Mouse (Mus musculus) c-Kit-negative CD71-positive TER-119-positive erythroid progenitor cells, embryonic 14.5 days (primary cell): ENCODE measurements around the gene Rnf181.

ENCODE experiments used
- DNase-seq: peaks from one replicate; pipeline ENCODE4 v3.0.0-alpha.2; 2013; ENCODE audit warnings: low read depth, low spot score

Gene Rnf181

GRCm38 (mm10) chr6:72366844-72367443, at the start of gene Rnf181:
Gene Rnf181, minus strand, starts transcription at chr6:72366956.
- DNase-seq, result no peak

GRCm38 (mm10) chr6:72415964-72416772, 49.4 kb upstream of the Rnf181 start:
- DNase-seq, result no peak

DNA sequence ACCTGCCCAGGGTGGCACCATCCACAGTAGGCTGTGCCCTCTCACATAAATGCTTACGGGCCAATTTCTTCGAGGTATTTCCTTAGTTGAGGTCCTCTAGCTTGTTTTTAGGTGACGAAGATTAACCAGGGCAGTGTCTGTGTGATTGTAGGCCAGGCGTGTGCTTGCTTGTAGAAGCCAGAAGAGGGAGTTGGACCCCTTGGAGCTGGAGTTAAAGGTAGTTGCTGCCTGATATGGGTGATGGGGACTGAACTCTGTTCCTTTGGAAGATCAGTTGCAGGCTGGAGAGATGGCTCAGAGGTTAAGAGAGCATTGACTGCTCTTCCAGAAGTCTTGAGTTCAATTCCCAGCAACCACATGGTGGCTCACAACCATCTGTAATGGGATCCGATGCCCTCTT, 48.4 kb upstream of the Rnf181 start:
- no peak for DNase-seq

DNA sequence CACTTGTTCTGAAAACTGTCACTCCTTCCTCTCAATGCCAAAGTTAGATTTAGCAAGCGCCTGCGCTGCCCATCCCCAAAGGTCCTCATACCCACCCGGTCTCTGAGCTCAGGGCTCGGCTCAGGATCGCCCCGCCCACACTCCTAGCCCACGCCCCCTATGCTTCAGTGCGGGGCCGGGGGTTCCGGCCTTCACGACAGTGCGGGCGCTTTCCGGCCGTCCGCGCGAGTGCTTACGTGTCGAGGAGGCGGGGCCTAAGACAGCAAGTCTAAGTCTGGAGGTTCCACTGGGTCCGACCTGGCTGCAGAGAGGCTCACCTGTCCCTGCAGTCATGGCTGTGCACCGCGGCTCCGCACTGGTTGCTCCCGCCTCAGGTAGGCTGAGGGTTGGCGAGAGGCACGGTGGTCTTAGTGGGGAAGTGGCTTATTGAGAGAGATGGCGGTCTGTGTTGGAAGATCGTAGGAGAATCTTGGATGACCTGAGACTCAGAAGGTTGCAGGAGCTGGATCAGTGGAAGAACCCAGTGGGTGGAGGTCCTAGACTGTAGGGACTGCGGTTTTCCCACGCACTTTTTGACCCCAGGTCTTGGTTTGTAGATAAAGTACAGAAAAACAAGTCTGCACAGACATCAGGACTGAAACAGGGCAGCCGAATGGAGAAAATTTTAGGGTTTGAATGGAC, 47.5 kb upstream of the Rnf181 start, which contains the start of gene Ggcx:
TSS of gene Ggcx (plus strand) at position 233 of the 681 bp plus-strand sequence.
- peak; percentile 77 for DNase-seq

GRCm38 (mm10) chr6:72410518-72410917, 43.8 kb upstream of the Rnf181 start:
- no peak for DNase-seq

DNA sequence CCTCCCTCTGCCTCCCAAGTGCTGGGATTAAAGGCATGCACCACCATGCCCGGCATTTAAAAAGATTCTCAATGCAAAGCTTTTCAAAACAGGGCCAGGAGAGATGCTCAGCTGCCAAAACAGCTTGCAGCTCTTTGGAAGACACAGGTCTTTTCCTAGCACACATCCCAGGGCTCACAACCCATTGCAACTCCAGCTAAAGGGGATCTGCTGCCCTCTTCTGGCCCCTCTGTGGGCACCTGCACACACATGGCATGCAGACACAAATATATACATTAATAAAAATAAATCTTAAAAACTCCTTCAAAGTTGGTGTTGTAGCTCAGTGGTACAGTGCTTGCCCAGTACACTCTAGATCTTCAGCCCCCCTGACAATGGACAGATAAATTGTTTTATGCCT, 43.2 kb upstream of the Rnf181 start:
- DNase-seq, result no peak

GRCm38 (mm10) chr6:72409567-72409966, 42.8 kb upstream of the Rnf181 start:
- peak; percentile 73 for DNase-seq

DNA sequence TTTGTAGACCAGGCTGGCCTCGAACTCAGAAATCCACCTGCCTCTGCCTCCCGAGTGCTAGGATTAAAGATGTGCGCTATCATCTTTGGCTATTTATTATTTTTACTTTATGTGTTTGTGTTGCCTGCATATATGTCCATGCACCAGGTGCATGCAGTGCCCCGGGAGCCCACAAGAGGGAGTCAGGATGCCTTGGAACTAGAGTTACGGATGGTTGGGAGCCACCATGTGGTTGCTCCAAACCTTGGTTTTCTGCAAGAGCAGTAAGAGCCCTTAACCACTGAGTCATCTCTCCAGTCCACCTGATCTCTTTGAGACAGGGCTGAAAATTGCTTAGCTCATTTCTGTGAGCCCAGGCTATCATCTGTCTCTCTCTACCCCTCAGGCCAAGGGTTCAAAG, 40.4 kb upstream of the Rnf181 start:
- DNase-seq, result peak; percentile 76

DNA sequence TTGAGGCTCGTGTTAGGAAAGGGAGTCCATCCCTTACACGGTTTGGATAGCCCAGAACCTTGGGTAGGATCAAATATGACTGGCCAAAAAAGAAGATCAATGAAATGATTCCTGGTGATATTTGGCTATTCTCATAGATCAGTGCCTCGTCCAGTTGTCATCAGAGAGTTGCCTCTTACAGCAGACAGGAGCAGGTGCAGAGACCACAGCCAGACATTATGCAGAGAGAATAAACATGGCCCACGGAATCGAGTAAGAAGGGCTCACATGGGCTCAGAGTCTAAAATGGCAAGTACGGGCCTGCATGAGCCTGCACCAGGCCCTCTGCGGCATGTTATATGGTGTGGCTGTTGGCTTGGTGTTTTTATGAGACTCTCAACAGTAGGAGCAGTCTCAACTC, 38.6 kb upstream of the Rnf181 start:
- no peak for DNase-seq

GRCm38 (mm10) chr6:72401875-72402274, 35.1 kb upstream of the Rnf181 start:
- peak; percentile 70 for DNase-seq

DNA sequence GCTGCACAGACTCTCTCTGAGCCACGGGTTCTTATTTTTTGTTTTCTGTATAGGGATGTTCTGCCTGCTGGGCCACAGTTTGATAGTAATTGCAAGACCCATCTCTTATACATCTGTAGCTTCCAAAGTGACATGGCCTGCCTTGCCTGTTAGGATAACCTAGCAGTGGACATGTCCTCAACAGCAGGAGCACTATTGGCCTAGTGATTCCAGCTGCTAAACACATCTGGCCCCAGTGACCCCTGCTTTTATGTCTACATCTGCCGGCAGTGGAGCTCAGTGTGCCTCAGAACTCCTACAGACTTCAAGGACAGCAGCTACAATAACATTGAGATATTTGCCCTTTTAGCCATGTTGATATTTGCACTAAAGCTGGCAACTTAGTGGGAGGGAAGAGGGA, 33.2 kb upstream of the Rnf181 start:
- DNase-seq, result no peak

DNA sequence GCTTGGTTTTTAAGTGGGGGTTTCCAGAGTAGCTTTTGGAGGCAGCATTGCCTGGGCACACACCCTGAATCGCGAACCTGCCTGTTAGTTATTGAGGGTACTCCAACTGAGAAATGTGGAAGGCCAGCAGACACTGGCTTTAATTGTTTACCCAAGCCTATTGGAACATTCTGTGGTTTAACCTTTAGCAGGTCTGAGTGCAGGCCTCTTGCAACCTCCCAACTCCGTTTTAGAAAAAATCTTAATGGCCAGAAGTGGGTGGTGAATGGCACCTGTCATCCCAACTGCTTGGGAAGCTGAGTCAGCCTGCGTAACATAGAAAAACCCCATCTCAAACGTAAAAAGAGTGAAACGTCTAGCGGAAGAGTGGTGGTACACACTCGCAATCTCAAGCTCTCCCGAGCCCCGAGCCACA, 30.1 kb upstream of the Rnf181 start:
- DNase-seq, result no peak

GRCm38 (mm10) chr6:72392341-72392740, 25.6 kb upstream of the Rnf181 start:
- no peak for DNase-seq

DNA sequence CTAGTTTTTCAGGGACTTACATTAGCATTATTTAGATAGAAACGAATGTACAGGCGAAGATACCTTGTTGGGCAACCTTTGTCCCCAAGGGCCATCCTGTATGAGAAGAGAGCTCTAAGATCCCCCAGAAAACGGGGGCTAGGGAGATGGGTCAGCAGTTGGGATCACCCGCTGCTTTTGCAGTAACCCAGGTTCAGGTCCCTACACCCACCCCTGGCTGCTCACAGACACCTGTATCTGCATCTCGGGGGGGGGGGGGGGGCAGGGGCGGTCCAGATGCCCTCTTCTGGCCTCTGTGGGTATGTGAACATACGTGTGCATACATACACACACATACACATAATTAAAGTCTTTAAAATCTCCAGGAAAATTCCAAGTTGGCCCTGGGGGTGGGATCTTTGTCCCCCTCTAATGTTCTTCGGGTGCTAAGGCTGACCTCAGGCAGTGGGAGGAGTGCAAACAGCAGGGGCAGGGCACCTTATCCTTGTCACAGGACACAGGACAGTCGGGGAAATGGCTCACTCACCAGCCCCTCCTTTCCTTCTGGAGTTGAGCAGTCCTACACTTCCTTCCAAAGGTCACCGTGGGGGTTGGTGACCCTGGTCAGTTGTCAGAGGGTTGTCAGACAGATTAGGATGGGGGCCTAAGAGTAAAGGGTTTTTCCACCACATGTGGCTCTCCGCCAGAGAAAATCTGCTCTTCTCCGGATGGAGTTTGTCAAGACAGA, 24.2 kb upstream of the Rnf181 start:
- peak; percentile 58 for DNase-seq

GRCm38 (mm10) chr6:72389941-72390771, 23.4 kb upstream of the Rnf181 start, which contains the start of gene Vamp8:
Gene Vamp8, minus strand, starts transcription at chr6:72390703.
- peak; percentile 50 for DNase-seq

- DNase-seq, result peak; percentile 75
Measured at GRCm38 (mm10) chr6:72389471-72389940, 22.8 kb upstream of the Rnf181 start.

DNA sequence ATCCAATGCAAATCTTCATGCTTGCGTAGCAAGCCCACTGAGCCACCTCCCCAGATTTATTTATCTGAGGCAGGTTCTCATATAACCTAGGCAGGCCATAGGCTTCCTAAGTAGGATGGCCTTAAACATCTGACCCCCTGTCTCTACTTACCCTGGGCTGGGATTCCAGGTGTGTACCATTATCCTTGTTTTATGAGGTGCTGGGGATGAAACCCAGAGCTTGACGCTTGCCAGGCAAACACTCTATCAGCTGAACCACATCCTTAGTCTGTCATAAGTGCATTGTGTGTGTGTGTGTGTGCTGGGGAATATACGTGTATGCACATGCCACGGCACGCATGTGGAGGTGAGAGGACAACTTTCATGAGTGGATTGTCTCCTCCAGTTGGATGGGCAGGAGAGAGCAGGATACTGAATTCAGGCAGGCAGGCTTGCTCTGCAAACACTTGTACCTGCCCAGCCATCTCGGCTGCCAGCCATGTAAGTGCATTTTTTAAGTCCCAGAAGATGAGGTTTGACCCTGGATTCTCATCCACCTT, 22.1 kb upstream of the Rnf181 start:
- no peak for DNase-seq

- no peak for DNase-seq
Measured at GRCm38 (mm10) chr6:72388266-72388665, 21.5 kb upstream of the Rnf181 start.

DNA sequence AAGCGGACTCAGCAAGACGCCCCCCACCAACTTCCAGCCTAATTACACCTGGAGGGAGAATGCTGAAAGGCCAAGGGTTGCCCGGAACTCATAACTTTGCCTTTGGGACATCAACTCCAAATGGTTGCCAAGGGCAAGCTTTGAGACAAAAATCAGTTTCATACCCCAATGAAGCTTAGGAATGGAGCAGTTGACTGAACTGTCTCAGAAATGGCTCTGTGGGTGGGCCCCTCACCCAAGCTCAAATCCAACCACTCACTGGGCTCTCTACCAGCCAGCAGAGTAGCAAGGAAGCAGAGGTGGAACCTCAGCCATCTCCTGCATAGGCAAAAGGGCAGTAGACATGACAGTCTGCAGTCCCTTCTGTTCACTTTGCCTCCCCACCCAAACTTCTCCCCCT, 21.1 kb upstream of the Rnf181 start:
- no peak for DNase-seq

- no peak for DNase-seq
Measured at GRCm38 (mm10) chr6:72386561-72386960, 19.8 kb upstream of the Rnf181 start.
